12 mouse cellular contexts compared by ENCODE assay signal in genomic region chr12:98995881-98996280, GRCm38 (mm10).
A peak's percentile ranks its signal among the peaks of the same experiment; 100 is the strongest.
DNase-seq lines count a peak whose midpoint lies in the region; ATAC-seq lines count a peak whose summit lies in the region.
"Had no signal": no experiment of that assay in that cellular context is flagged by ENCODE, and none has a peak within 500 bp of the region (broad histone marks: within the 10 kb centered on the region; RNA-seq: fewer than 3 reads in every experiment).

No protein-coding gene starts in this region.

- DNase-seq in cerebellum, postnatal 4 days (ENCODE audit: low spot score in 2 of 2) = no peak
- peak; percentile 22 for DNase-seq in thymus, postnatal 4 days
- no peak for DNase-seq in thymus, adult 18-20 months
- peak; percentile 71 for DNase-seq in cerebellum, adult 9-10 months
- DNase-seq in telencephalon, adult 2 months (ENCODE audit: low read depth, low spot score) = peak; percentile 26
- no peak for DNase-seq in ovary, adult 18-20 months (ENCODE audit: low spot score)
- DNase-seq: forebrain, postnatal 0 days; kidney, postnatal 10 days had no signal

- ATAC-seq in cerebellum, adult (ENCODE audit: insufficient number of reproducible peaks, low FRiP score, low TSS enrichment) = peak; percentile 89
- no peak for ATAC-seq in monocyte, adult 5-6 weeks (replicated peaks; ENCODE audit: insufficient number of reproducible peaks, low FRiP score, low TSS enrichment, poor library complexity, severe bottlenecking)
- ATAC-seq: forebrain, postnatal 0 days; intestine, embryonic 16.5 days; midbrain, embryonic 13.5 days had no signal

Comparison
In these comparisons a context has a peak if more than half of its experiments do, and no peak if none do; other contexts are left out.
1. DNase-seq: peak in thymus, postnatal 4 days (single experiment), cerebellum, adult 9-10 months (single experiment) and telencephalon, adult 2 months (single experiment); none in cerebellum, postnatal 4 days (0 of 2), thymus, adult 18-20 months (0 of 2) and ovary, adult 18-20 months (single experiment).